Mouse (Mus musculus): Measurements from ENCODE around the gene Cdc20.

The Cdc20 gene

DNA sequence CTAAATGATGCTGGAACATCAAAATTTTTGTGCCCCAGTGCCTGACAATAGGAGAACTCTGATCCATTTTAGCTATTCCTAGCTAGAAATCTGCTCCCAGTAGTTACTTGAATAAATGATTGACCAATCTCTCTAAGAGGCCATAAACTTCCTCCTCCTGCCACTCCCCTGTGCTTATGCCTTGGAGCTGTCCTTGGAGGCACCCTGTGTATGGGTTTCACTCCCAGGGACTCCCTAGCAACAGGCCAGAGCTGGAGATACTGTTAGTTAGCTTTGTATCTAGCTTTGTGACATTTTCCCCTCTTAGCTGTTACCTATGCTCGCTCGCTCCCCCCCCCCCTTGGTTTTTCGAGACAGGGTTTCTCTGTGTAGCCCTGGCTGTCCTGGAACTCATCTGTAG, 15.8 kb downstream of the Cdc20 start:
- DNase-seq (ENCODE audit: extremely low read depth, insufficient read length, low spot score) = no peak

GRCm38 (mm10) chr4:118417112-118417797, 19.9 kb downstream of the Cdc20 start:
- no peak for DNase-seq (ENCODE audit: extremely low read depth, insufficient read length, low spot score)

- DNase-seq (ENCODE audit: extremely low read depth, insufficient read length, low spot score) = no peak
Observed at GRCm38 (mm10) chr4:118416329-118416728, 20.8 kb downstream of the Cdc20 start.

DNA sequence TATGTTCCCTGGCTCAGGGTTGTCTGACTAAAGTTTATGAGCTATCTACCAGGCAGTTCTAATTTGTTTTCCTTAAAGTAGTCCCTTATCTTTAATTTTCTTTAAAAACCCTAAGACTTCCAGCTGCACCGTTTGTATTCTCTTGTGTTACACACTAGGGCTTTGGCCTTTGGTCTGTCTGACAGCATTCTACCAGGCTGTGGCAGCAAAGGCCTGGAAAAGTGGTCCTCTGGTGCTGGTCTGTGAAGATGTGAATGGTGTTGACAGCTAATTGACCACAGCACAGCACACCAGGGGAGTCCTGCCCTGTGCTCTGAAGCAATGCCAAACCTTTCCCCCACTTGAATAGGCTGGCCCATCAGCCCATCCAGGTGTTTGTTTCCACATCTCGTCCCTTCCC, 21.4 kb downstream of the Cdc20 start:
- no peak for DNase-seq (ENCODE audit: extremely low read depth, insufficient read length, low spot score)

DNA sequence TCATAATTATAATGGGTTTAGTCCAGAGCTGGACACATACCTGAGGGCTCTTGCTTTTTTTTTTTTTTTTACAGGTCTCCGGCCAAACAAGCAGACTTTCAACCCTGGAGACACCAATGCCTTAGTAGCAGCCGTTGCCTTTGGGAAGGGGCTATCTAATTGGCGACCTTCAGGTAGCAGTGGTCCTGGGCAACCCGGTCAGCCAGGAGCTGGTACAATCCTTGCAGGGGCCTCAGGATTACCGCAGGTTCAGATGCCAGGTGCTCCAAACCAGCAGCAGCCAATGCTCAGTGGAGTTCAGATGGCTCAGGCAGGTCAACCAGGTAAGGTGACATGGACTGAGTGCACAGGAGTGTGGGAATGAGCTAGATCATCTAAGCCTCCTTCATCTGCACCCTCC, 23.6 kb downstream of the Cdc20 start:
- no peak for DNase-seq (ENCODE audit: extremely low read depth, insufficient read length, low spot score)

- no peak for DNase-seq (ENCODE audit: extremely low read depth, insufficient read length, low spot score)
Observed at GRCm38 (mm10) chr4:118410871-118411270, 26.3 kb downstream of the Cdc20 start.

- peak; percentile 90 for DNase-seq (ENCODE audit: extremely low read depth, insufficient read length, low spot score)
Observed at GRCm38 (mm10) chr4:118409142-118409900, 27.8 kb downstream of the Cdc20 start, which contains the start of the genes Szt2 and Med8. Szt2 (minus strand) TSS chr4:118409273. Med8 (plus strand) TSS chr4:118409337.

- DNase-seq (ENCODE audit: extremely low read depth, insufficient read length, low spot score) = no peak
Observed at GRCm38 (mm10) chr4:118402701-118403100, 34.5 kb downstream of the Cdc20 start.

GRCm38 (mm10) chr4:118401918-118402317, 35.2 kb downstream of the Cdc20 start:
- DNase-seq (ENCODE audit: extremely low read depth, insufficient read length, low spot score) = no peak

- no peak for DNase-seq (ENCODE audit: extremely low read depth, insufficient read length, low spot score)
Observed at GRCm38 (mm10) chr4:118401421-118401820, 35.7 kb downstream of the Cdc20 start.

GRCm38 (mm10) chr4:118398400-118398799, 38.8 kb downstream of the Cdc20 start:
- no peak for DNase-seq (ENCODE audit: extremely low read depth, insufficient read length, low spot score)

DNA sequence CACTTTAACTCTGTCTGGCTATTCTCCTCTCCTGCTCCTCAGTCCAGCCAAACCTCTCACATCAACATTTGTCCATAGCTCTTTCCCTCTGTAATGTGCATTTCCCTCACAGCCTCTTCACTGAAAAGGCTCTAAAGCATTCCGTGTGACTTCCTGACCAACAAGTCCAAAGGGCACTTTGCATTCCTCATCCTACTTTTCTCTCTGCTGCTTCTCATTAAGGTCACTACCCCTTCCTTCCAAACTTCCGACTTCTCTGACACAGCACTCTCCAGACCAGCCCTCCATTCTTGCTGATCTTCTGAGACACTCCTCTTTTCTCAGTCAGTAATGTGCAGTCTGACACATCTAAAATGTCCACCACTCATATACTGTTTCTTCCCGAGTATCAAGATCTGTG, 40.7 kb downstream of the Cdc20 start:
- DNase-seq (ENCODE audit: extremely low read depth, insufficient read length, low spot score) = no peak

- no peak for DNase-seq (ENCODE audit: extremely low read depth, insufficient read length, low spot score)
Observed at GRCm38 (mm10) chr4:118395289-118395688, 41.9 kb downstream of the Cdc20 start.

GRCm38 (mm10) chr4:118394505-118394904, 42.6 kb downstream of the Cdc20 start:
- DNase-seq (ENCODE audit: extremely low read depth, insufficient read length, low spot score) = no peak

DNA sequence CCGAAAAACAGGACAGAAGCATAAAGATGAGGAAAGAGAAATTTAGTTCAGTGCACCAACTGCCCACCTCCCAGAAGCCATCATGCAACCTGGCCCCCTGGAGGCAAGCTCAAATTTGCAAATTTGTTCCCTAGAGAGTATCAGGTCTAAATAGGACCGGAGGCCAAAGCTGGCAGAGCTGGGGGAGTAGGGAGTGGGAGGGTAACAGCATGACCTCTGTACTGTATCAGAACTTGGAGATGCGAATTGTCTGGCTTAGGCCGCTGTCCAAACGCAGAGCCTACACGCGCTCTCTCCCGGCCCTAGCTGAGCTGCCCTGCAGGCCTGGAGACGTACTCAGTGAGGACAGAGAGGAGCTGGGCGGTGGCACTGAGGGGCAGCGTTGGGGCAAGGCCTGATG, 47.0 kb downstream of the Cdc20 start:
- no peak for DNase-seq (ENCODE audit: extremely low read depth, insufficient read length, low spot score)

DNA sequence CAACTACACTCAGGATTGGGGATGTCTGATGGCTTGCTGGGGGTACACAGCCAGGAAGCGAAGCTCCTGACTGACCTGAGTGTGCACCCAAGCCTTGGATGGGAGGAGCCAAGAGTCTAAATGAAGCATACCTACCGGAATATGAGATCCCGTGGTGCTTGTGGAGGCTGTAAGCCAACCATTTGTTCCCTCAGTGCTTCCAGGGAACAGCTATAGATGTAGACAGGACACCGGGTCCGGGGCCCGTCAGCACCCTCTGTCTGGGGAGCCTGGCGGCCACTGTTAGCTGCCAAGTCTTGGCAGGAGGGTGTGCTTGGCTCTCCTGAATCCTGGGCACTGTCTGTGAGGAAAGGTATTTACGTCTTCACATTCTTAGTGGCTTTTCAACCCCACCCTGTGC, 49.8 kb downstream of the Cdc20 start:
- DNase-seq (ENCODE audit: extremely low read depth, insufficient read length, low spot score) = no peak

DNA sequence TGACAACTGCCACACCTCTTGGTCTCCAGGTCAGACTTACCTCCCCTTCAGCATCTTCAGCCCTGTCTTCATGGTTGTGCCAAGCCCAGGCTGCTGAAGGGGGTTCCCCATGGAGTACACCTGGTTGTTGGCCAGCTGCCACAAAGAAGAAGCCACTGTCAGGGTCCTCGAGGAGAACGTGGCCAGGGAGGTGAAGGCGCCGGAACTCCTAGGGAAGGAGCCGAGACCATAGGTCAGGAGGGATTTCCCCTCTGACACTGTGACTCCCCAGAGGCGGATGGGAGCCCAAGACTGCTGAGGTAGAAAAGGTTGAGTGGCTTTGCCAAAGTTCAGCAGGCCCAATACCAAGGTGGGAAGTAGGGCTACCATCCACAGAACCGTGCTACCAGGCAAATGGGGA, 53.9 kb downstream of the Cdc20 start:
- DNase-seq (ENCODE audit: extremely low read depth, insufficient read length, low spot score) = no peak
